Mouse (Mus musculus) heart, adult 2 months (tissue): ENCODE data around the gene Pon3.

Experiments used
- CTCF ChIP-seq: fragments of 200-600 bp; IDR thresholded peaks from 2 replicates; pipeline ENCODE4 v1.8.1; 2022; ENCODE audit warnings: antibody characterized with exemption, mild to moderate bottlenecking, moderate library complexity
- POLR2A ChIP-seq: fragments of 200-500 bp; IDR thresholded peaks from 2 replicates; pipeline ENCODE4 v1.6.1; 2011; ENCODE audit warnings: mild to moderate bottlenecking, low read depth, low read length, control low read depth; ENCODE audit not compliant: insufficient read depth

GRCm38 (mm10) chr6:5218190-5218589 lies 37.9 kb downstream of the Pon3 start:
- TF ChIP-seq POLR2A (no peak), CTCF (no peak)
